Mouse (Mus musculus) heart, embryonic 11.5 days (tissue): ENCODE measurements around the gene Rims4. TPM values are rescaled to one million over a fixed set of nuclear protein-coding genes. Genes with fewer than 3 reads are reported as not detected.

Experiments
- ATAC-seq: fragments of 200-750 bp; cut with Nextera tagmentation; replicated peaks from 2 replicates; pipeline ENCODE4 v1.8.0; 2017; ENCODE audit warnings: moderate library complexity; ENCODE audit not compliant: insufficient number of reproducible peaks, low FRiP score, low TSS enrichment
- H3K27ac ChIP-seq: fragments of 300-500 bp; sonication (generic); 2 replicates; pipeline ENCODE4 v1.5.1; 2014; ENCODE audit warnings: mild to moderate bottlenecking, low read depth, low read length
- H3K27me3 ChIP-seq: fragments of 300-500 bp; sonication (generic); 2 replicates; pipeline ENCODE4 v1.6.1; 2014; ENCODE audit warnings: mild to moderate bottlenecking, low read length, mixed read lengths; ENCODE audit not compliant: control insufficient read depth, insufficient read depth
- H3K36me3 ChIP-seq: fragments of 300-500 bp; sonication (generic); 2 replicates; pipeline ENCODE4 v1.6.1; 2014; ENCODE audit warnings: mild to moderate bottlenecking, low read length, moderate library complexity, mixed read lengths; ENCODE audit not compliant: control insufficient read depth, insufficient read depth
- H3K4me1 ChIP-seq: fragments of 300-500 bp; sonication (generic); 2 replicates; pipeline ENCODE4 v1.6.1; 2014; ENCODE audit warnings: low read length; ENCODE audit not compliant: control insufficient read depth, insufficient read depth
- H3K4me2 ChIP-seq: fragments of 300-500 bp; sonication (generic); 2 replicates; pipeline ENCODE4 v1.6.1; 2014; ENCODE audit warnings: mild to moderate bottlenecking, moderate library complexity
- H3K4me3 ChIP-seq: fragments of 300-500 bp; sonication (generic); 2 replicates; pipeline ENCODE4 v1.5.1; 2014; ENCODE audit warnings: low read depth, low read length
- H3K9ac ChIP-seq: fragments of 300-500 bp; sonication (generic); 2 replicates; pipeline ENCODE4 v1.6.1; 2014; ENCODE audit warnings: mild to moderate bottlenecking, low read depth, low read length, moderate library complexity
- H3K9me3 ChIP-seq: fragments of 300-500 bp; sonication (generic); replicated peaks from 2 replicates; pipeline ENCODE4 v1.6.1; 2016; ENCODE audit warnings: low read length; ENCODE audit not compliant: control insufficient read depth
- WGBS: fragments of 180-500 bp; shearing (Covaris S2); extraction: QIAGEN DNeasy Blood & Tissue Kit; methylation state at CpG from one replicate; pipeline ENCODE4 v1.1.7; 2014; ENCODE audit not compliant: insufficient replicate concordance; 5-methylcytosine and 5-hydroxymethylcytosine counted together
- polyA plus RNA-seq: library from polyadenylated mRNA; unstranded; fragments of >200 nt; fragmentation: Nextera tagmentation; extraction: Ambion mirVana; gene quantifications from 2 replicates; pipeline ENCODE4 v1.2.1, GENCODE M21; 2014

Rims4 gene
- polyA plus RNA-seq, 1 experiment from 2014 or later: 0.04 TPM

DNA sequence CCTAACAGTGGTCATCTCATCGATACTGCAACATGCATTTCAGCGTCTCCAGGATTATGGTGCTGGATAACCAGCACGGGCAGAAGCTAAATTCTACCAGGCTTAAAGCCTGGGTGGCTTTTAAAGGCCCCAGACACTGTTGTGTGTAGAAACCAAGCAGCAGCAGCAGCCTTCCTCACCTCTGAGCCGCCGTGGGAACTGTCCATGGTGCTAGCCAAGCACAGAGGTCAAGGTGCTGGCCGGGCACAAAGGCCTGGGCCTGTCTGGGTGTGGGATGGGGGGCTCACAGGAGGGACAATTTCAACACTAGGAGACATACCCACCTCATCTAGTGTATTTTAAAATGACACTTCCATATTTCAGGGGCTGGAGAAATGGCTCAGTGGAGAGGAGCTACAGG is 29.1 kb downstream of the Rims4 start:
- Histone ChIP-seq H3K27me3 (no peaks in the 10 kb centered on the region), H3K9me3 (no peaks in the 10 kb centered on the region), H3K4me3 (no peak overlapping the region), H3K9ac (no peak overlapping the region), H3K27ac (no peak overlapping the region), H3K36me3 (no peaks in the 10 kb centered on the region), H3K4me2 (no peak overlapping the region), H3K4me1 (no peaks in the 10 kb centered on the region)
- no peak for ATAC-seq
- WGBS: 29% methylated on average over 6 of the region's 6 CpGs

DNA sequence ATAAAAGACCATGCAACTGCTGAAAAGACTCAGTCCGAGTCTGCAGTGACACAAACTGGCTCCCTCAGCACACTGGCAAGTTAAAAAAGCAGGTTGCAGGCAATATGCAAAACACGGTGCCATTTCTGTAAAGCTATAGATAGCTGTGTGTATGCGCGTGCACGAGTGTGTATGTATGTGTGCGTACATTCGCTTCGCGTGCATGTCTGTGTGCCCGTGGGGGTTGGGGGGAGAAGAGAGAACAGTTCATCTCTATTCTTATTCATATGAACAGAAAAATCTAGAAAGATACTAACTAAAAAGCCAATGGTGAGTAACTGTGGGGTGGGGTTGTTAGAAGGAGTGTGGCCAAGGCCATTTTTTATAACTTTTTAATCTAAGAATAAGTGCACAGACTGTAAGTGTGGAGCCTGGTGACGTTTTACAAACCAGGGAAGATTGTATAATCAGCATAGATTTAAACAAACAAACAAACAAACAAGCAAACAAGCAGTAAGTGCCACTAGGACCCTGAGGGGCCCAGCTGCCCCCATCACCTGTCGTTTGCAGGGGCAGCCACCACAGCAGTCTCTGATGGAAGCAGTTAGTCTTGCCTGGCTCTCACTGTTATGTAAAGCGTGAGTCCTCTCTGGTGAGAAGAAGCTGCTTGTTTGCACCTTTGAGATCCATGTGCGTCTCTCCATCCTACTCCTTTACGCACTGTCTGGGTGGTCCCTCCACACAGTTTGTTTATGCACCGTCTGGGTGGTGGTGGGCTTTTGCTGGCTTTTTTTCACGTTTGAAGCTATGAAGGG is 35.4 kb downstream of the Rims4 start:
- Histone ChIP-seq H3K4me2 (no peak overlapping the region), H3K27ac (no peak overlapping the region), H3K4me3 (no peak overlapping the region), H3K9ac (no peak overlapping the region), H3K9me3 (no peaks in the 10 kb centered on the region), H3K36me3 (no peaks in the 10 kb centered on the region), H3K27me3 (peaks cover 5% of the 10 kb centered on the region), H3K4me1 (peaks cover 4% of the 10 kb centered on the region; the same call in 1 of the 2 replicates)
- ATAC-seq: no peak
- 65% methylated on average over 17 of the region's 17 CpGs for WGBS

DNA sequence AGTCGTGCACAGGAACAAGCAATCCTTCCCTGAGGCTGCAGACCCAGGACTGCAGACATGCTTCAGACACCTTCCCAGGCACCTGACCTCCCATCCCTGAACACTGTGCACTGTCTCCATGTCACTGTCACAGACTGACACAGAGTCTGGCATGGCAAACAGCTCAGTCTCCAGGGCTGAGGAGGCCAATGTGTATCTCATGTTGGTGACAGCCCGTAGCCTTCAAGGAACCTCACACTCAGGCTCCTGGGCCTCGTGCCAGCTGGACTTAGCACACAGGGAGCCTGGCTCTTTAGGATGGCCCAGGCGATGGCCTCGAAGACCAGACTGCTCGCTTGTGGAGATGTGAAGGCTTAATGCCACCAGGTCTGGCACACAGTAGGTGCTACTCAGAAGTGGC is 37.6 kb downstream of the Rims4 start:
- peaks cover 4% of the 10 kb centered on the region; the same call in 1 of the 2 replicates for H3K4me1 ChIP-seq
- no peaks in the 10 kb centered on the region for H3K9me3 ChIP-seq
- 82% methylated on average over 6 of the region's 6 CpGs for WGBS
- H3K4me3 ChIP-seq: no peak overlapping the region
- peaks cover 5% of the 10 kb centered on the region for H3K27me3 ChIP-seq
- no peaks in the 10 kb centered on the region for H3K36me3 ChIP-seq
- no peak overlapping the region for H3K9ac ChIP-seq
- no peak for ATAC-seq
- H3K27ac ChIP-seq: no peak overlapping the region
- no peak overlapping the region for H3K4me2 ChIP-seq

DNA sequence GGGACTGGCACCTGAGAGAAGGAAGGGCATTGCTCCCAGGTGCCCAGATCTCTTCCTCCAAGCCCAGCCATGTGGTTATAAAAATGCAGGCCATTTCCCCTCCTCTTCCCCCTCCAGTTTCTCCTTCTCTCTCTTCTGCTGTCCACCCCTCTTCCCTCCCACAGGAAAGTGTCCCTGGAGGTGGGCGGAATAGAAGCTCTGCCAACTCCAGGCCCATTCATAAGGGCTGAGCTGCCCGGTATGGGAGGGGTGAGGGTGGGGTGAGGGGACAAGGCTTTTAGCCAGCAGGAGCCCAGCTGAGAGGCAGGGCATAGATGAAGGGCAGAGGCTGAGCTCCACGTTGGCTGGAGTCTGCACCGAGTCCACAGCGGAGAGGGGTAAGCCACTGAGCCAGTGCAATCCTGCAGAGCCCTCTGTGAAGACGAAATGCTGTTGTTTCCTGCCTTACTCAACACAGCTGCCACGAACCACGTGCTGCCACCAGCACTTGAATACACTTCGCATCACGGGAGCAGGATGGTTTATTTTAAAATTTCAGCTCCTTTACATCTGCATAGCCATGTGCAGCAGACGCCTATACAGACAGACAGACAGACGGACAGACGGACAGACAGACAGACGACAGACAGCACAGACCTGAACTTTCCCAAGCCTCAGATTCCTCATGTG is 41.5 kb downstream of the Rims4 start:
- Histone ChIP-seq H3K4me3 (no peak overlapping the region), H3K27ac (no peak overlapping the region), H3K27me3 (peaks cover 5% of the 10 kb centered on the region), H3K36me3 (no peaks in the 10 kb centered on the region), H3K9ac (no peak overlapping the region), H3K4me1 (peaks cover 8% of the 10 kb centered on the region; the same call in 1 of the 2 replicates), H3K4me2 (no peak overlapping the region), H3K9me3 (no peaks in the 10 kb centered on the region)
- ATAC-seq: no peak
- WGBS: 75% methylated on average over 14 of the region's 14 CpGs

DNA sequence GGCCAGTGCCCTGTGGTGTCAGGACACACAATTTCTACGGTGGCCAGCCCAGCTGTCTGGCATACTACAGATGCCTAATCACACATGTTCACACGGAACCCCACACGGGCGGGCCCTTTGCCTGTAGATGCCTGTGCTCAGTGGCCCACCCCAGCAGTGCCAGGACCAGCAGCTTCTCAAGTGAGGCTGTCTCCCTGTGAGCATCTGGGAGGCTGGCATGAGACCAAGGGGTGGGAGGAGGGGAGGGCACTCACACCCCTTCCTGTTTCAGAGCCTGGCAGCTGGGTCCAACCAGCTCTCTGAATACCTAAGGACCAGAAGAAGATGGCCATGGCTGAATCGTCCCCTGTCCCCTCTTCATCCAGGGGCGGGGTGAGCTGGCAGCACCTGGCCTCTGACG is 43.0 kb downstream of the Rims4 start:
- H3K27me3 ChIP-seq: peaks cover 8% of the 10 kb centered on the region
- no peak overlapping the region for H3K4me2 ChIP-seq
- H3K9ac ChIP-seq: no peak overlapping the region
- H3K27ac ChIP-seq: no peak overlapping the region
- no peaks in the 10 kb centered on the region for H3K36me3 ChIP-seq
- H3K4me1 ChIP-seq: peaks cover 4% of the 10 kb centered on the region; the same call in 1 of the 2 replicates
- H3K4me3 ChIP-seq: no peak overlapping the region
- H3K9me3 ChIP-seq: no peaks in the 10 kb centered on the region
- WGBS: 65% methylated on average over 7 of the region's 7 CpGs
- no peak for ATAC-seq

DNA sequence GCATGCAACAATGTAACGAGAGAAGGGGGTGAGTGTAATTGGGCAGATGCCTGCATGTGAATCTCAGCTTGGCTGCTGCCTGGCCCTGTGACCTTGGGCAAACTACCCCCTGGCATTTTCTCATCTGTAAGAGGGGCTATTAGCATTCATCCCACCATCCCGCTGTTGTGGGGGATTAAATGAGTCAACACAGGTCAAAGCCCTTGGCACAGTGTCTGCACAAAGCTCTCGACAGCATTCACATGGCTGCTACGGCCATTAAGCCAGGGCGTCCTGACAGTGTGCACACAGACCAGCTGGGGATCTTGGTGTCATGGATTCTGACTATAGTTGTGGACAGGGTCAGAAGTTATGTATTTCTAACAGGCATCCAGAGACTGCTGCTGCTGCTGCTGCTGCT is 43.6 kb downstream of the Rims4 start:
- Histone ChIP-seq H3K9me3 (no peaks in the 10 kb centered on the region), H3K4me1 (peaks cover 4% of the 10 kb centered on the region; the same call in 1 of the 2 replicates), H3K27ac (no peak overlapping the region), H3K36me3 (no peaks in the 10 kb centered on the region), H3K4me3 (no peak overlapping the region), H3K27me3 (peaks cover 11% of the 10 kb centered on the region), H3K9ac (no peak overlapping the region), H3K4me2 (no peak overlapping the region)
- WGBS: 48% methylated on average over 5 of the region's 5 CpGs
- ATAC-seq: no peak

DNA sequence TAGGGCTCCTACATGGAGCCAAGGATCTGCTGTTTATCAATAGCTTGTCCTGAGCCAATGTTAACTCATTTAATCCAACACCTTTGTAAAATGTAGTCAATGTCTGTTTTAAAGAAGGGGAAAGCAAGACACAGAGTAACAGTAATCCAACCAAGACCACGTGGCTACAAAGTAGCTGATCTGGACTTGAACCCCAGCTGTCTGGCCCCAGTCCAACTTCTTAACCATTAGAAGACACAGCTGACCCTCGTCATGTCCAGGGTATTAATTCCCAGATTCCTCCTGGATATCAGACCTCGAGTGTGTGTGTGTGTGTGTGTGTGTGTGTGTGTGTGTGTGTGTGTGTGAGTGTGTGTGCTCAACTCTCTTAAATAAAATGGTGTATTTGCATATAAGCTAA is 46.6 kb downstream of the Rims4 start:
- no peaks in the 10 kb centered on the region for H3K9me3 ChIP-seq
- ATAC-seq: no peak
- peaks cover 10% of the 10 kb centered on the region for H3K27me3 ChIP-seq
- peaks cover 4% of the 10 kb centered on the region; the same call in 1 of the 2 replicates for H3K4me1 ChIP-seq
- no peak overlapping the region for H3K27ac ChIP-seq
- no peak overlapping the region for H3K4me3 ChIP-seq
- no peak overlapping the region for H3K9ac ChIP-seq
- no peak overlapping the region for H3K4me2 ChIP-seq
- H3K36me3 ChIP-seq: no peaks in the 10 kb centered on the region
- WGBS: 50% methylated on average over 3 of the region's 3 CpGs

DNA sequence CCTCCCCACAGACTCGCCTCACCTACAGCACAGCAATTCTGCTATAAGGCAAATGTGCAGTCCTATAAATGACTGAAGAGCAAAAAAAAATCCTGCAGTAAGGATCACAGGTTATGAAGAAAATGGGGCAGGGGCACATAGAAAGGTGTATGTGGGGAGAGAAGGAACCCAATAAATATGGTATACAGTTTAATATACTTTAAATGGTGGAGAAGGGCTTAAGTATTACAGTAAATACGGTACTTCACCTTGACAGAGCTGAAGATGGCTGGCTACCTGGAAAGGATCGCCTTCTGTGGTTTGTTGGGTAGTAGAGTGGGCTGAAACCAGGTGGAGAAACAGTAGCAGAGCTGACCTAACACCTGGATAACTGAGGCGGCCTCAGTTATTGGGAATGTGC is 47.2 kb downstream of the Rims4 start:
- 69% methylated on average over 4 of the region's 4 CpGs for WGBS
- H3K36me3 ChIP-seq: no peaks in the 10 kb centered on the region
- H3K4me3 ChIP-seq: no peak overlapping the region
- no peak overlapping the region for H3K27ac ChIP-seq
- no peak overlapping the region for H3K9ac ChIP-seq
- no peaks in the 10 kb centered on the region for H3K9me3 ChIP-seq
- no peak for ATAC-seq
- H3K27me3 ChIP-seq: peaks cover 10% of the 10 kb centered on the region
- H3K4me1 ChIP-seq: peaks cover 4% of the 10 kb centered on the region; the same call in 1 of the 2 replicates
- no peak overlapping the region for H3K4me2 ChIP-seq
